Mouse (Mus musculus) heart, embryonic 12.5 days (tissue): ENCODE data around the gene Smtnl1. TPM values are rescaled to one million over a fixed set of nuclear protein-coding genes. Genes with fewer than 3 reads are reported as not detected.

Source experiments
- ATAC-seq: fragments of 200-750 bp; cut with Nextera tagmentation; 2 replicates; pipeline ENCODE4 v1.8.0; 2017; ENCODE audit warnings: moderate TSS enrichment, moderate library complexity; ENCODE audit not compliant: insufficient number of reproducible peaks, low FRiP score
- H3K27ac ChIP-seq: fragments of 300-500 bp; sonication (generic); 2 replicates; pipeline ENCODE4 v1.5.1; 2016; ENCODE audit warnings: mild to moderate bottlenecking, moderate library complexity; ENCODE audit not compliant: poor library complexity, severe bottlenecking
- H3K27me3 ChIP-seq: fragments of 300-500 bp; sonication (generic); replicated peaks from 2 replicates; pipeline ENCODE4 v1.6.1; 2016; ENCODE audit warnings: mild to moderate bottlenecking, moderate library complexity
- H3K36me3 ChIP-seq: fragments of 300-500 bp; sonication (generic); 2 replicates; pipeline ENCODE4 v1.6.1; 2016; ENCODE audit warnings: mild to moderate bottlenecking, moderate library complexity
- H3K4me1 ChIP-seq: fragments of 300-500 bp; sonication (generic); replicated peaks from 2 replicates; pipeline ENCODE4 v1.6.1; 2016; ENCODE audit warnings: mild to moderate bottlenecking
- H3K4me2 ChIP-seq: fragments of 300-500 bp; sonication (generic); 2 replicates; pipeline ENCODE4 v1.6.1; 2016; ENCODE audit warnings: mild to moderate bottlenecking, moderate library complexity
- H3K4me3 ChIP-seq: fragments of 300-500 bp; sonication (generic); 2 replicates; pipeline ENCODE4 v1.5.1; 2016; ENCODE audit warnings: mild to moderate bottlenecking
- H3K9ac ChIP-seq: fragments of 300-500 bp; sonication (generic); 2 replicates; pipeline ENCODE4 v1.6.1; 2016; ENCODE audit warnings: mild to moderate bottlenecking, moderate library complexity
- H3K9me3 ChIP-seq: fragments of 300-500 bp; sonication (generic); replicated peaks from 2 replicates; pipeline ENCODE4 v1.6.1; 2016; ENCODE audit warnings: mild to moderate bottlenecking, moderate library complexity
- WGBS: fragments of 180-500 bp; shearing (Covaris S2); methylation state at CpG from one replicate; pipeline ENCODE4 v1.1.7; 2016; 5-methylcytosine and 5-hydroxymethylcytosine counted together
- polyA plus RNA-seq: library from polyadenylated mRNA; unstranded; fragments of >200 nt; fragmentation: Nextera tagmentation; extraction: Ambion mirVana; gene quantifications from 2 replicates; pipeline ENCODE4 v1.2.1, GENCODE M21; 2016

Smtnl1 gene
- polyA plus RNA-seq, 1 experiment from 2014 or later, result 0.43 TPM

DNA sequence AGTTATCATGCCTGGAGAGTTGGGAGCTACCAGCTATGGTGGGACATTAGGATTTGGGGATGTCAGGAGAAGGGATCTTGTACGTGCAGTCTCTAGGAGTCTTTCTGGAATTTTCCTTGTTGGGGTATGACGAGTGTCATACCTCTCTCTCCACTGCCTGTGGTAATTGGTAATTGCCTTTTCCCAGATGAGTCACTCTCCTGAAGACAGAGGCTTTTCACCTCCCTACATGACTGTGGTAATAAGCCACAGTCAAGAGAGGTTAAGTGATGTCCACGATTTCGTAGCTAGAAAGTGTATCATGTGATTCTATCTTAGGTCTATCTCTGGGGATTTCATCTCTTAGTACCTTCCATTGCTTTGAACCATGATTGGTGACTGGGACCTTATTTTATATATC lies 50.0 kb downstream of the Smtnl1 start:
- Histone ChIP-seq H3K9me3 (no peaks in the 10 kb centered on the region), H3K36me3 (peaks cover 6% of the 10 kb centered on the region; the same call in 1 of the 2 replicates), H3K9ac (no peak overlapping the region), H3K4me3 (no peak overlapping the region), H3K4me1 (peaks cover 13% of the 10 kb centered on the region), H3K4me2 (no peak overlapping the region), H3K27ac (no peak overlapping the region), H3K27me3 (peaks cover 9% of the 10 kb centered on the region)
- no peak for ATAC-seq
- WGBS, result 81% methylated on average over 4 of the region's 4 CpGs

GRCm38 (mm10) chr2:84770501-84770900 lies 52.0 kb downstream of the Smtnl1 start:
- peaks cover 9% of the 10 kb centered on the region for H3K27me3 ChIP-seq
- WGBS, result 69% methylated on average over 6 of the region's 6 CpGs

DNA sequence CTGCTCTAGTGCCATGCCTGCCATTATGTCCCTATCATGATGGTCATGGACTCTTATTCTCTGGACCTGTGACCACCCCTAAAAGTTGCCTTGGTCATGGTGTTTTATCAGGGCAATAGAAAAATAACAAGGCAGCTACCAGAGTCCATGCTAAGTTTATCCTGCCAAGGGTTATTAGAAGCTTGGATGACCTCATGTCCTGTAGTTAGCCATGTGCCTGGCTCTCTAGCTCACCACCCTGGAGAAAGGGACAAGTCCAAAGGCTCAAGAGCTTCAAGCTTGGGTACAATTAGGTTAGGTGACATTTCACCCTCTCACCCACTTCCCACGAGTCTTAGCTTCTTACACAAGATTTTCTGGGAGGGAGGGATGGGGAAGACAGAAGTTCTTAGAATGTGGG lies 59.6 kb downstream of the Smtnl1 start:
- H3K9ac ChIP-seq, result no peak overlapping the region
- no peak overlapping the region for H3K4me3 ChIP-seq
- H3K36me3 ChIP-seq, result 0 out of 2 replicates have a peak, but pooled peaks cover 3% of the 10 kb centered on the region
- WGBS, result 61% methylated on average over 1 of the region's 1 CpGs
- H3K4me1 ChIP-seq, result no peaks in the 10 kb centered on the region
- H3K27me3 ChIP-seq, result no peaks in the 10 kb centered on the region
- no peak overlapping the region for H3K27ac ChIP-seq
- no peak overlapping the region for H3K4me2 ChIP-seq
- ATAC-seq, result no peak
- H3K9me3 ChIP-seq, result peaks cover 4% of the 10 kb centered on the region; the same call in 1 of the 2 replicates

More at GRCm38 (mm10) chr2:84770501-84770900, 52.0 kb downstream of the Smtnl1 start:
- Histone ChIP-seq H3K36me3 (peaks cover 7% of the 10 kb centered on the region; the same call in 1 of the 2 replicates), H3K9me3 (no peaks in the 10 kb centered on the region), H3K4me1 (peaks cover 13% of the 10 kb centered on the region), H3K9ac (no peak overlapping the region), H3K4me2 (no peak overlapping the region), H3K4me3 (no peak overlapping the region), H3K27ac (no peak overlapping the region)
- no peak for ATAC-seq

GRCm38 (mm10) chr2:84762295-84762694 lies 60.2 kb downstream of the Smtnl1 start:
- no peak overlapping the region for H3K27ac ChIP-seq
- H3K9me3 ChIP-seq, result peaks cover 4% of the 10 kb centered on the region; the same call in 1 of the 2 replicates
- 54% methylated on average over 4 of the region's 4 CpGs for WGBS
- no peak overlapping the region for H3K9ac ChIP-seq
- H3K4me3 ChIP-seq, result no peak overlapping the region
- H3K36me3 ChIP-seq, result 0 out of 2 replicates have a peak, but pooled peaks cover 3% of the 10 kb centered on the region
- ATAC-seq, result no peak
- H3K27me3 ChIP-seq, result no peaks in the 10 kb centered on the region
- H3K4me2 ChIP-seq, result no peak overlapping the region
- H3K4me1 ChIP-seq, result no peaks in the 10 kb centered on the region

DNA sequence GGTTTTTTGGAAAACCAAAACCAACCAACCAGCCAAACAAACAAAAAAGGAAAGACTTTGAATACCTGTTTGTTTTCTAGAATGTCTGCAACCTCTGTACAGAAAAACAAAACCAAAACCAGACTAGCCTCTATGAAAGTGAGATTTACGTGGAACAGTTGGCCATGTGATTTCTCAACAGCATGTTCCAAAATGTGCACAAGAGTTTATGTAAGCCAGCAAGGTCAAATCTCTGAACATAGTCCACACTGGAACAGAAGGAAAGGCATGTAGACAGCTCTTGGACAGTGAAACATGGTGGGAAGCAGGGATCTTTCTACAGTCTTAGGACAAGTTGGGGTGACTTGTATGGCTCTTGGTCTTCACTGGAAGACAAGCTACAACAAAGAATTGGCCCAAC lies 60.6 kb downstream of the Smtnl1 start:
- Histone ChIP-seq H3K36me3 (0 out of 2 replicates have a peak, but pooled peaks cover 3% of the 10 kb centered on the region), H3K4me2 (no peak overlapping the region), H3K27ac (no peak overlapping the region), H3K27me3 (no peaks in the 10 kb centered on the region), H3K9me3 (peaks cover 4% of the 10 kb centered on the region; the same call in 1 of the 2 replicates), H3K4me1 (no peaks in the 10 kb centered on the region), H3K4me3 (no peak overlapping the region), H3K9ac (no peak overlapping the region)
- WGBS, result 85% methylated on average over 1 of the region's 1 CpGs
- no peak for ATAC-seq

DNA sequence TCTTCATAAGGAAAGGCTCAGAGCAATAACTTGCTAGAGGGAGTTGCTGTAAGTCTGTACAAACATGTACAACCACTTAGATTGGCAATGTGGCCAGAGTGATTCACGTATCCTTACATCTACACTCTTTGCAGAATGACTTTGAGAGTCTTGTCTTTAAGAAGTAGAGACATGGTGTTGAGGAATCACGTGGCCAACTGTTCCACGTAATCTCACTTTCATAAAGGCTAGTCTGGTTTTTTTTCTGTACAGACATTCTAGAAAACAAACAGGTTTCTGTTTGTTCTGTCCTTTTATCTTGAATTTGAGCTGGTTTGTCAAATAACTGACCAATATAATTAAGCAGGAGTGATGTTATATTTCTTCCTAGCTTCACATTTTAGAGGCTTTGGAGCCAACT lies 61.1 kb downstream of the Smtnl1 start:
- ATAC-seq, result no peak
- H3K27ac ChIP-seq, result no peak overlapping the region
- 0 out of 2 replicates have a peak, but pooled peaks cover 3% of the 10 kb centered on the region for H3K36me3 ChIP-seq
- H3K27me3 ChIP-seq, result no peaks in the 10 kb centered on the region
- 67% methylated on average over 3 of the region's 3 CpGs for WGBS
- H3K4me3 ChIP-seq, result no peak overlapping the region
- no peak overlapping the region for H3K4me2 ChIP-seq
- H3K9me3 ChIP-seq, result peaks cover 4% of the 10 kb centered on the region; the same call in 1 of the 2 replicates
- no peak overlapping the region for H3K9ac ChIP-seq
- no peaks in the 10 kb centered on the region for H3K4me1 ChIP-seq

Other genes starting within 250 kb of the Smtnl1 start
- 105 and 109 TPM in 2 replicates for gene Ctnnd1, start 171.9 kb downstream of the Smtnl1 start, polyA plus RNA-seq
- gene Btbd18, start 163.6 kb downstream of the Smtnl1 start, polyA plus RNA-seq, result 0.10 TPM in 2 replicates
- 279 and 282 TPM in 2 replicates for gene Selenoh, start 151.9 kb downstream of the Smtnl1 start, polyA plus RNA-seq
- gene Gm28635, start 144.6 kb downstream of the Smtnl1 start, polyA plus RNA-seq, result not detected in 2 replicates
- 28.8 and 30.3 TPM in 2 replicates for gene Med19, start 144.2 kb downstream of the Smtnl1 start, polyA plus RNA-seq
- 154 and 158 TPM in 2 replicates for gene Tmx2, start 143.5 kb downstream of the Smtnl1 start, polyA plus RNA-seq
- gene Zdhhc5, start 107.5 kb downstream of the Smtnl1 start, polyA plus RNA-seq, result 35.4 and 38.9 TPM in 2 replicates
- 22.7 and 23.6 TPM in 2 replicates for gene Clp1, start 95.3 kb downstream of the Smtnl1 start, polyA plus RNA-seq
- gene Ypel4, start 88.6 kb downstream of the Smtnl1 start, polyA plus RNA-seq, result 10.0 and 11.5 TPM in 2 replicates
- 8.5 and 9.2 TPM in 2 replicates for gene Gm19426, start 79.0 kb downstream of the Smtnl1 start, polyA plus RNA-seq
- 32.2 and 32.8 TPM in 2 replicates for gene Serping1, start 47.2 kb downstream of the Smtnl1 start, polyA plus RNA-seq
- gene Ube2l6, start 23.8 kb downstream of the Smtnl1 start, polyA plus RNA-seq, result 90.0 and 95.3 TPM in 2 replicates
- 62.2 and 65.6 TPM in 2 replicates for gene Timm10, start 4.3 kb upstream of the Smtnl1 start, polyA plus RNA-seq
- gene Slc43a1, start 16.2 kb upstream of the Smtnl1 start, polyA plus RNA-seq, result 21.8 and 23.0 TPM in 2 replicates
- gene Rtn4rl2, start 64.1 kb upstream of the Smtnl1 start, polyA plus RNA-seq, result 0.67 and 1.2 TPM in 2 replicates
- gene Slc43a3, start 113.9 kb upstream of the Smtnl1 start, polyA plus RNA-seq, result 33.6 and 35.0 TPM in 2 replicates
- 0.39 and 3.1 TPM in 2 replicates for gene Prg2, start 157.8 kb upstream of the Smtnl1 start, polyA plus RNA-seq
- gene Prg3, start 165.6 kb upstream of the Smtnl1 start, polyA plus RNA-seq, result 0.49 TPM in 1 of 2 replicates, not detected in the other
- 146 and 151 TPM in 2 replicates for gene Ssrp1, start 214.6 kb upstream of the Smtnl1 start, polyA plus RNA-seq
- gene P2rx3, start 214.8 kb upstream of the Smtnl1 start, polyA plus RNA-seq, result 0.67 and 0.87 TPM in 2 replicates
- gene Tnks1bp1, start 225.4 kb upstream of the Smtnl1 start, polyA plus RNA-seq, result 33.2 and 36.6 TPM in 2 replicates